Mouse (Mus musculus) monocyte, adult 5-6 weeks (primary cell): ENCODE results near the gene Ptpdc1. TPM values are rescaled to one million over a fixed set of nuclear protein-coding genes. Genes with fewer than 3 reads are reported as not detected.

Experiments used
- ATAC-seq: fragments of 153-309, 156-312 bp; replicated peaks from 2 replicates; pipeline ENCODE4 v1.8.0; 2017; ENCODE audit warnings: mild to moderate bottlenecking; ENCODE audit not compliant: low TSS enrichment, insufficient number of reproducible peaks, severe bottlenecking, poor library complexity, low FRiP score
- total RNA-seq: library from RNA; stranded (forward); fragments of 200-1000, 200-491, 200-594 nt; gene quantifications from 3 replicates; pipeline ENCODE4 v1.2.3, GENCODE M21; 2017

The Ptpdc1 gene
- total RNA-seq, 1 experiment from 2014 or later = 1.5 TPM

DNA sequence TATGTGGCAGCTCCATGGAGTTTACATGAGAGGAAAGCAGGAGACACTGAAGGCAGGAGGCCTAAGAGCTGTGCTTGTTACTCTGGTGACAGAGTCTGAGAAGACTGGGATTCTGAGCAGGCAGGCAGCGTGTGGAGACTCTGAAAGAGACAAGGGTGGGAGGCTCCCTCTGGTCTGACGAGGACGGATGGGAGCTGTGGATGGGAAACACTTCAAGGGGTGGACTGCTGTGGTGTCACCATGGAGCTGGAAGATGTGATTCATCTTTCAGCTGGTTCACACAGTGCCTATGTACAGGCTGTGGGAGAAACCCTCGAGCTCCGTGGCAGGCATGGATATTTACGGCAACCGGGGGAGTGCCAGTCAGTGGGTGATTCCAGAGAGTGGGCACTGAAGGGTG is 30.9 kb downstream of the Ptpdc1 start:
- ATAC-seq = no peak

DNA sequence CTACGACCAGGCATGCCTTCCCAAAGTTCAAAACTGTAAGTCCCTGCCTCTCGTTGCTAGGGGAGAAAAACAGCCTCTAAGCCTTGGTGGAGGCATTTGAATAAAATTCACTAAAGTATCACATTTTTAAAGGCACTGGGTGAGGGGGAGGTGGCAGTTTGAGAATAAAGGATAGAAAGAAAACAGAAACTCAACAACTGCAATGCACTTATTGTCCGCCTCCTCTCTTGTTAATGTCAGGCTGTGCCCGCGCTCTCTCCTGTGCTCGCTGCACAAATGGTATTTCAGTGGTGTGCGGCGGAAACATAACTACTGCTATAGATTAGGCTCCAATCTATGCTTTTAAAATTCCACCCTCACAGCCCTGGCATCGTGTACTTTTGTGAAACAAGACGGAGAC is 31.4 kb downstream of the Ptpdc1 start:
- ATAC-seq = no peak

DNA sequence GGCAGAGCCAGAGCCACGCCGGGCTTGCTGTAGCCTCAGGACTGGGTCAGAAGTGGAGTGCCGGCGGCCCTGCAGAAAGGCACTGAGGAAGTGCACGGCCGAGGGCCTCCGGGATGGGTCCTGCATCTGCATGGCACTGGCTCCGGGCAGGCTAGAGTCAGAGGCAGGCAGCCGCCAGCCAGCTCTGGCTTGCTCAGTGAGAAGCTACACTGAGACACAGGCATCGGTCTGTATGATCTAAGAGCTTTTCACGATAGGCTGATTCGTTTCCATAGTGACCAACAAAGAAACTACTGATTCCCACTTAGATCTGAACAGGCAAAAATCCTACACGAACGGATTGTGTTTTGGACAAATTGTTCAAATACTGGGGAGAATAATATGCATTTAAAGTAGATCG is 32.3 kb downstream of the Ptpdc1 start:
- ATAC-seq = no peak

DNA sequence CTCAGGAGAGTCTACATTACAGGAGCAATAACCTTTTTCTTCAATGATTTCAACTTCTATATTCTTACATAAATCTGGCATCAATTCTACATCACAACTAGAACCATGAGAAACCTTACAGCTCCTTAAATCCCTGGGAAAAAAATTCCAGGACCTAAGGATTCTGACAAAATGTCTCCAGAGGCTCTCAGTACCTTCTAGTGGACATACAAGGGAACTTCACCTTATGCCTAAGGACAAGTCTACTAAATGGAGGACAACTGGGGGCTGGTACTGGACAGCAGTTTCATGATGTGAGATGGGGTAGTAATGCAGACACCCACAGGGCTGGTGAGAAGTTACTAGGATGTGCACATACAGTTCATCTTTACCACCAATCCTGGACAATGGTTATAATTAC is 34.7 kb downstream of the Ptpdc1 start:
- no peak for ATAC-seq

DNA sequence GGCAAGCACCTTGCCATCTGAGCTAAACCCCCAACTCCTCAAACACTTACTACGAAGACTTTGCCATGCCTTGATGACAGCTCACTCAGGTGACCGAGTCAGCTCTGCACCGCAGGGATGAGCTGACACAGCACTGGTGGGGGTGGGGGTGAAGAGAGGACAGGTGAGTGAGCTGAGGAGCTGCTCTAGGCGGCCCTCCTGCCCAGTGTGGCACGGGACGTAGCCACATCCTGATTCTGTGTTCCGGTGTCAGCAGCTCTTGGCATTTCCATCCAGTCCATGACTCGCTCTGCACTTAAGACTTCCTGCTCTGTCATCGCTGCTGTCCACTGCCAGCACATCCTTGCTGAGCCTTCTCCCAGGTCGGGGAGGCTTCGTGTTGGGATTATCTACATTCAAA is 38.1 kb downstream of the Ptpdc1 start:
- no peak for ATAC-seq

DNA sequence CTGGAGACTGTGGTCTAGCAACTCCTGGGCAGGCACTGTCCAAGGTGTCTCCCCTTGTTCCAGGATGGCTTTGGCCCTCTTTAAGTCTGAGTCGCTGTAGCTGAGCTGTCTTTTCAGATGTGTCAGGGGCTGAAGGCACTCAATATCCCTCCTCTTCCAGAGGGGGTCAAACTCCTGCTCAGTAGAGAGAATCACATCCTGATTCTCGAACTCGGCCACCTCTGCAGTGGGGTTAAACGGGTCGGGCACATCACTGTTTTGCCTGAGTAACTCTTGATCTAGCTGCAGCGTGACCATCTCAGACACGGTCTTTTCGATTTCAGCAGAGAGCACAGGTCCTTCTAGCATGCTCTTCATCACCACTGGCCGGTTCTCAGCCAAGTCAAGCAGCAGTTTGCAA is 39.0 kb downstream of the Ptpdc1 start:
- ATAC-seq = no peak

DNA sequence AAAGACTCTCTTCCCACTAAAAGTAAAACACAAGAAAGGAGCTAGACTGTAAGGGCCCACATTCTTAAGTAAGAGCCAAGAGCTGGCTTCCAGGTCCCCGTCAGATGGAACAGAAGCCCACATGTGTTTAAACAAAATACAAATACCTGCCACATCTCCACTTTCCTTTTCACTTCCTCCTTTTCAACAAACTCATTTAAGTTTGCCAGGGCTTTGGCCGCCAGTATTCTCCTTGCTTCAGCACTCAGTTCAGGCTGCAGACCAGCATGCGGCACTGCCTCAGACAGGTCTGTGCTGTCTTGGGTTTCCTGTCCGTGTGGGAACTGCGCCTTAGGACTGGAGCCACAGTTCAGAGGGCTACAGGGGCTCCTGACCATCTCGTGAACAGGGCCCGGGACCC is 39.7 kb downstream of the Ptpdc1 start:
- no peak for ATAC-seq

DNA sequence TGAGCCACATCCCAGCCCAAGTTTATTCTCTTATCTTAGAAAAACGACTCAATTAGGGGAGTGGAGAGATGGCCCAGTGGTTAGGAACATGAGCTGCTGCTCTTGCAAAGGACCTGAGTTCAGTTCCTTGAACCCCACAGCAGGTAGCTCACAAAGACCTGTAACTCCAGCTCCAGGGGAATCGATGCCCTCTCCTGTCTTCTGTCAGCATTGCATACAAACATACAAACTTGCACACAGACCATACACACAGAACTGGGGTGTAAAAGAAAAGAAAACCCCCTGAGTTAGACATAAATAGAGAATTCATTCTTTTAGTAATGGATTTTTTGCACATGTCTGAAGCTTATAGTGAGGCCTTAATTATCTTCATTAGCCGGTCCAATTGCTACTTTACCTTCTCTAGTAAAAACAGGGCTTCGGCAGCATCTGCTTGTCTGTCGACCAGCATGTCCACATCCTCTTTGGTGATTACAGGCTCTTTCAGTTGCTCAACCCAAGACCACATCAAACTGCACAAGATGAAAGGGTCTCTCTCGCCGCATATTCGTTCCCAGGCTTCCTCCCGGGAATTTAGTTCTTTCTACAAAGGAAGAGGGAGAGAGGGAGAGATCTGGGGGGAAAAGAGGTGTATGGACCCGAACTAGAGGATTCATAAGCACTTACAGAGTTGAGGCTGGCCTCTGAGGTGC is 42.6 kb downstream of the Ptpdc1 start:
- ATAC-seq = no peak

DNA sequence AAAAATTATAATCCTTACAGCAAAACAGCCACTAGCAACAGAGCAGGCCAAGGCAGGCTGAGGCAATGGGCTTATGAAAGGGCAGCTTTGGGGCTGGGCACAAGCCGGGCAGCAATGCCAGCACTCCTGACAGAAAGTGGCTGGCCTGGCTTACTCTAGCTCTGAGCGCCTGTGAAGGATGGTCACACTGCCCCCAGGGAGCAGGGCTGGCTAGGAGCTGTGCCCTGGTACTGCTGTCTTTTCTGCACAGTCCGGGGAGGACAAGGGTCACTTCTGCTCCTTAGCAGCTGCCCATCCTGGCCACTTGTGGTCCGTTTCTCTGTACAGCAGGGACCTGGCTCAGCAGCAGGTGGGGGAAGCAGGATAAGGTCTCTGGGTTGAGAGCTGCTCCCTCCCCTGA is 46.8 kb downstream of the Ptpdc1 start:
- no peak for ATAC-seq

DNA sequence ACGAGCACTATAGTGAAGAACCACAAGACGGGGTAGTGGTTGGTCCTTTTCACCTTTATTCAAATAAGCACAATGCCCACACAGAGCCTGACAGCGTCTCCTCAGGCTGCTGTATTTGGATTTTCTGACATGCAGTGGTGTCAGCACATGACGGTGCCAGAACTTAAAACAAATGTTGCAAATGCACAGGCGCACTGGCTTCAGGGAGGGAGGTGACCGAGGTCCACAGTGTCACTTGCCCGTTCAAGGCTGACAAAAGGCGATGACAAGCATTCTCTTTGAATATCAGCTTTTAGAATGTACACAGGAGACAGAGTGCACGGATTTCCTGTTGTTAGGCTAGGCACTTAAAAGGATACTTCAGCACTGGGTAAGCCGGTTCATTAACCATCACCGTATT is 47.6 kb downstream of the Ptpdc1 start:
- ATAC-seq = no peak

DNA sequence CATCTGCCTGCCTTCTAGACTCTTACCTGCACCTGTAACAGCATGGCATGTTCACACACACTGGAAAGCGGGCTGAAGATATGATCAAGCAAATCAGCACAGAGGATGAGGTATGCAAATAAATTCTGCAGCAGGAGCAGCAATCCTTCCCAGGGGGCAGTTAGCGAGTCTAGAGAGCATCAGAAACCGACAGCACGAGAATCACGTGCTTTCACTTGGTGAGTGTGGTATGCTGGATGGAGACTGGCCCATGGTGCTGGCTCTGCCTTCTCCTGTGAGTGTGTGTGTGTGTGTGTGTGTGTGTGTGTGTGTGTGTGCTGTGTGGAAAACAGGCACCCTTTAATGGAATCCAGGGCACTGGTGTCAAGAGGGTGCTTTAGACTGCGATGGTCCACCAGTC is 48.5 kb downstream of the Ptpdc1 start:
- no peak for ATAC-seq

DNA sequence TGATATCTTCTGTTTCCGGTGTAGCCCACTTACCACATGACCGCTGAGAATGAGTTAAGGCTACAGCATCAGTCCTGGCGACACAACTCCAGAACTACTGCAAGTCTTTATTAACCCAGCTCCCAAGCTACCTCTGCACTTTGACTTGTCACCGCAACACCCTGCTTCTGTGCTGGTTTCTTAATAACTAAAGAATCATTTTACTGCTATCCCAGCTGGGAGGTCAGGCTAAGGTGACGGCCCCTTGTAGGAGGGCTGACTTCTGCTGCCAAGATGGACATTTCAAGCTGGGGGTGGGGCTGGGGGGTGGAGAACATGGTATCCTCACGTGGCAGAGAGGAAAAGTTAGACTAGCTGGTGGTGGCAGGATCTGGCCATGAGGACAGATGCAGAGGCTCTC is 50.7 kb downstream of the Ptpdc1 start:
- no peak for ATAC-seq

DNA sequence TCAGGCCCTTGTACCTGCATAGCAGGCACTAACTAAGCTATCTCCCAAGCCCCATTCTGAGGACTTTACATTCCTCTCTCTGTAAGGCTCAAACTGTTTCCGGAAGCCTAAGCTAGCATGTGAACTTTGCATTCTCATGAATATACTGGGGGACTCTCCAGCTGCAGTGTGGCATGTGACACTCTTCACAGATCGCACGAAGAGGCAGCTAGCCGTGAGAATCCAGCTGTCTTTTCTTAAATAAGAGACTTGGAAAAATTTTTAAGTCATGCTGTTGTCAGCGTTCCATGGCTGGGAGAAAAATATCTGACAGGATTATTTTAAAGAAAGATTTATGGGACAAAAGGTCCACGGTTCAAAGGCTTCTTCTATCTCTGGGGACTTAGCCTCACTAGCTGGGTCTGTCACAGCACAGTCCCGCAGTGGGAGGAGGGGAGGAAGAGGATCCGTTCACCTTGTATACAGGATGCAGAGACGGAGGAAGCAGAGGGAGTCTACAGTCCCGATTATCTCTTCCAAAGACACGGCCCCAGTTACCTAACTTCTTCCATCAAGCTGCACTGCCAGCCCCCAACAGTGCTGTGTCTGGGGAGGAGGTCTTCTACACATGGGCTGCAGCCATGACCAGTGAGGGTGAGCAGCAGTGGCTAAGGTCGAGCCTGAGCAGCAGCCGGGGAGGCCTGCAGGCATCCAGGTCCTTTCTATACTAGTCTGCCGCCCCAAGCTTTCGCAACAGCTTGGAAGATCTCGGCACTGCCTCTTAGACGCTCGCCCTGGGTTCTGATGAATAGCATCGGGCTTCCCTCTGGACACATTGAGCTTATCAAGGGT is 51.7 kb downstream of the Ptpdc1 start:
- no peak for ATAC-seq

DNA sequence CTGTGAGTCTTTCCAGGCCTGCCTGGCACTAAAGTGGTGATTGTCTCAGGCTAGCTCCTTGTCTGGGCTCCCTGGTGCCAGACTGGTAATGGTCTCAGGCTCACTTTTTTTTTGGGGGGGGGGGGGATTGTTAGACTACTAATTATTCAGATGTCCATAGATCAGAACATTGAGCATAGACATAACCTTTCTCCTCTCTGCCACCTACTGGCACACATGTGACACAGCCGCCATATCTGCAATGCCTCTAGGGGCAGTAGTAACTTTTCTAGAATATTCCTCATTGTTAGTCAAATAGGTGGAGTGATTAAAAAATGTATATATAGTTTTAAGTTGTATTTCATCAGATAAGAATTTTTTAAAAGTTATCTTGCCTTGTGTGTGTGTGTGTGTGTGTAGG is 53.3 kb downstream of the Ptpdc1 start:
- peak; percentile 88 for ATAC-seq

DNA sequence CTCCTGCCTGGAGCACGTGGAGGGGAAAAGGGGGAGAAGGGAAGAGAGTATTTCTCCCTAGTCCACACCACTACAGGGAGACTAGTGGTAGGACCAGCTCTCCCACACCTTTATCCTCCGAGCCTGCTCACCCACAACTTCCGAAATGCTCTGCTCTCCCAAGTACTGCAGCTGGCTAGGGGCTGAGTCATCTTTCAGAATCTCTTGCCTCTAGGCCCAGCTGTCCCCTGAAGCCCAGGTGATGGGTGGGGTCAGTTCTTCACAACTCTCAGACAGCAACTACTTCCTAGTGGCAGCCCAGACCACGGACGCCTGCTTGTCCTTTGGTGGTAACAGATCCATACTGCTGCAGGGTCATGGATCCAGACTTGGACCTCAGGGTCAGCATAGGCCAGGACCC is 54.2 kb downstream of the Ptpdc1 start:
- no peak for ATAC-seq

DNA sequence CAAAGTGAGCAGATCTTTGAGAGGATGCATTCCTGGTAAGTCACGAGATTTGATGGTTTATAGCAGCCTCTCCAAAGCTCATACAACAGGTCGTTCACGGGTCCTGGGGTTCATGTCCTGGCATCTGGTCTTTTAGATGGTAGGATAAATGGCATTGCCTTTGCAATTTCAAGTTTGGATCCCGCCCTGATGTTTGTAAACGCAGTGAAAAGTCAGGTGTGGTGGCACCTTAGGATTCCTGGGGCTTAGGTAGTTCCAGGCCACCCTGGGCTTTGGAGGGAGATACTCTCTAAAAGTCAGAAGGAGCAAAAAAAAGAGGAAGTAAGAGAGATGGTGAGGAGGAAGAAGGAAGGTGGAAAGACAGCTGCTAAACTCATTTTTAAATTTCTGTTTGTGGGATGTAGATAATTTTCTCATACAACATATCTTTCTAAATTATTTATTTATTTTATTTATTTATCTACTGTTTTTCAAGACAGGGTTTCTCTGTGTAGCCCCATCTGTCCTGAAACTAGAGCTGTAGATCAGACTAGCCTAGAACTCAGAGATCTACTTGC is 55.8 kb downstream of the Ptpdc1 start:
- no peak for ATAC-seq

DNA sequence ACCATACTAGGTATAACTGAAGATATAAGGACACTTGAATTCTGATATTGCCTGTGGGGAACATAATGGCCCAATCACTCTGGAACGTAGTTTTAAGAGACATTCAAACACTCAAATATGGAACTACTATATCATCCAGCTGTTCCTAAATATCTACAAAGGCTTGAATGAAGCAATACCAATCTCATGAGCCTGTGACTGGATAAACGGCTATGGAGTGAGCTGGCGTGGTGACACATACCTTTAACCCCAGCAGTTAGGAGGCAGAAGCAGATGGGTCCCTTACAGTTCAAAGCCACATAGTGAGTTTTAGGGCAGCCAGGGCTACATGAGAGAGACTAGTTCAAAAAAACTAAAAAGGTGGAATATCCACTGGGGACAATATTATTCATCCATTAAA is 57.8 kb downstream of the Ptpdc1 start:
- no peak for ATAC-seq

DNA sequence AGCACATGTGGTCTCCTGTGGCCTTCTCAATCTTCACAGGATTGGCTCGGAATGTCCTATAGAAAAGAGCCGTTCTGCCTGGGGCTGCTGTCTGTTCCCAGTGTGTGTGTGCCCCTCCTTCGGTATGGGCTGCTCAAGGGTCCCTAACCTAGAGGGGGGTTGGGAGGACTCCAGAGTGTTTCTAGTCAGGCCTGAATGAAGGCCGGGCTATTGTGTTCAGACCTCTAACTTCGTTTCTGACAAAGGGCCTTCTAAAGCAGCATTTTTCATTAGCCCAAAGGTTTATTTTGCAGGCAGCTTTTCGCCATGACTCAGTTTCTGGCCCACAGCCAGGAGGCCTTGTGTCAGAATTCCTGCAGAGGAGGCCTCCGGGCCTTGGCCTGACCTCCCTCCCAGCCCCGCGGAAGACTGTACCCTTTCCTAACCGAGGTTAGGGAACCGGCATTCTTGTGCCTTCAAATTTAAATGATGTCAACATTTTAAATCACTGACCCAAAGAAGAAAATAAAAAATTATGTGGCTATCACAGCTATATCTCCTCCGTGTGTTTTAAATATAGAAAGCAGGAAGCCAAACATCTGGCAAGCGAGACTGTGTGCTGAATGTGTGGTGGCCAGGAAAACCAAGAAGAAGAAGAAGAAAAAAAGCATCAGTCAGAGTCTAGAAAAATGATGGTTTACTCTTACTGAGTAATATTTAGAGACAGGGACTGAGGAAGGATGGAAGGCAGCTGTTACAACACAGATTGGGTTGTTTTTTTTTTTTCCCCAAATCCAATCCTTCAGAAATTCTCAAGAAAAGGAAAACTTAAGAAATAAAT is 59.1 kb downstream of the Ptpdc1 start:
- no peak for ATAC-seq

DNA sequence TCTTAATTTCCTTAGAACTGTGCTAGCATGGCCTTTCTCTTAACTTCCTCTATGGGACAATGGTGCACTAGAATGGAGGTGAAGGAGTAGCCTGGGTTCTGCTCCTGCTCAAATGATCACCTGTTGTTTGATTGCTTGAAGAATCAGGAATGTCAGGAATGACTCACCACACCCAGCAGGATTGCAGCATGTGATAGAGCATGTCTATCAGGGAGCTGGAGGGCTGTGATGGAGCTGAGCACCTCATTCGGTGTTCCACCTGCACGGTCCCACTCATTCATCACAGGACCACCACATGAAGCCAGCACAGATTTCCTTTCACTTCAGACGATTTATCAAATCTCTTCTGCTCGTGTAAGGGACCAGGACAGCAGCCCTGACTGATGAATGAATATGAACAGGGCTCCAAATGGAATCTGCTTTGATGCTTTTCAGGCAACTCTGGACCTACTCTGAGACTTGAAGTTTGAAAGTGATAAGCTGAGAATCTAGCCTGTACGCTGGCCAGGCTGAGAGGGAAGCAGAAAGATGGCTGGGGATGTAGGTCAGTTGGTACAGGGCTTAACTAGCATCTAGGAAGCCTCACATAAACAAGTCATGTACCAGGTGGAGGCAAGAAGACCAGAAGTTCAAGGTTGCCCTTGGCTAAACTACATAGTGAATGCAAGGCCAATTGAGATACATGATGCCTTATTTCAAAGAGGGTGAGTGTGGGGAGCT is 60.4 kb downstream of the Ptpdc1 start:
- no peak for ATAC-seq
